Mouse (Mus musculus) lung, adult 10 weeks (tissue): ENCODE data around the gene Mycbpap. TPM values are rescaled to one million over a fixed set of nuclear protein-coding genes. Genes with fewer than 3 reads are reported as not detected.

Source experiments
- polyA plus RNA-seq: library from polyadenylated mRNA; stranded (reverse); fragments of 350-450 nt; fragmentation: Illumina TruSeq; extraction: RNeasy Lipid Tissue Mini Kit (QIAGEN cat#74804); gene quantifications from one replicate; pipeline ENCODE4 v1.2.3, GENCODE M21; 2014; ENCODE audit warnings: low read depth, low replicate concordance; ENCODE audit not compliant: insufficient read depth

Gene Mycbpap
- polyA plus RNA-seq: 9.0 TPM

GRCm38 (mm10) chr11:94521219-94521843 is at the start of gene Mycbpap:
Gene Mycbpap (minus strand): TSS chr11:94521742.

GRCm38 (mm10) chr11:94564437-94565150 is 43.1 kb upstream of the Mycbpap start, which contains the start of gene Chad:
Gene Chad (plus strand): TSS chr11:94565047.

GRCm38 (mm10) chr11:94548888-94549690 is 27.5 kb upstream of the Mycbpap start, which contains the start of gene Rsad1:
Gene Rsad1 (minus strand): TSS chr11:94549255.

GRCm38 (mm10) chr11:94499661-94500152 is 21.8 kb downstream of the Mycbpap start, which contains the start of gene Epn3:
Gene Epn3 (minus strand): TSS chr11:94499974.

GRCm38 (mm10) chr11:94486001-94486400 is 35.5 kb downstream of the Mycbpap start, which contains the start of gene Spata20:
Gene Spata20 (minus strand): TSS chr11:94486179.

GRCm38 (mm10) chr11:94473707-94474543 is 47.6 kb downstream of the Mycbpap start, which contains the start of gene Cacna1g:
Gene Cacna1g (minus strand): TSS chr11:94474198.

Other genes with a start within 250 kb of the Mycbpap start
- not detected for gene Gm21885, start 239.9 kb downstream of the Mycbpap start, polyA plus RNA-seq
- 42.5 TPM for gene Luc7l3, start 199.8 kb downstream of the Mycbpap start, polyA plus RNA-seq
- gene Ankrd40, start 193.7 kb downstream of the Mycbpap start, polyA plus RNA-seq: 89.4 TPM
- 21.3 TPM for gene Abcc3, start 128.7 kb downstream of the Mycbpap start, polyA plus RNA-seq
- 0.23 TPM for gene Cacna1g, start 47.5 kb downstream of the Mycbpap start, polyA plus RNA-seq
- gene Spata20, start 35.6 kb downstream of the Mycbpap start, polyA plus RNA-seq: 0.11 TPM
- 21.0 TPM for gene Epn3, start 21.8 kb downstream of the Mycbpap start, polyA plus RNA-seq
- 2.1 TPM for gene Rsad1, start 27.5 kb upstream of the Mycbpap start, polyA plus RNA-seq
- gene Chad, start 43.3 kb upstream of the Mycbpap start, polyA plus RNA-seq: 20.1 TPM
- gene Acsf2, start 80.1 kb upstream of the Mycbpap start, polyA plus RNA-seq: 10.8 TPM
- 32.8 TPM for gene Lrrc59, start 108.0 kb upstream of the Mycbpap start, polyA plus RNA-seq
- 76.6 TPM for gene Mrpl27, start 132.0 kb upstream of the Mycbpap start, polyA plus RNA-seq
- gene Eme1, start 132.2 kb upstream of the Mycbpap start, polyA plus RNA-seq: 0.35 TPM
- gene Xylt2, start 155.8 kb upstream of the Mycbpap start, polyA plus RNA-seq: 9.5 TPM
- gene Gm11541, start 182.8 kb upstream of the Mycbpap start, polyA plus RNA-seq: not detected
- gene Cdc34b, start 220.0 kb upstream of the Mycbpap start, polyA plus RNA-seq: not detected